Mouse (Mus musculus): ENCODE measurements around the gene CK137956. TPM values are rescaled to one million over a fixed set of nuclear protein-coding genes. Genes with fewer than 3 reads are reported as not detected.

CK137956 gene
- polyA plus RNA-seq, 1 experiment: 0.42 TPM

DNA sequence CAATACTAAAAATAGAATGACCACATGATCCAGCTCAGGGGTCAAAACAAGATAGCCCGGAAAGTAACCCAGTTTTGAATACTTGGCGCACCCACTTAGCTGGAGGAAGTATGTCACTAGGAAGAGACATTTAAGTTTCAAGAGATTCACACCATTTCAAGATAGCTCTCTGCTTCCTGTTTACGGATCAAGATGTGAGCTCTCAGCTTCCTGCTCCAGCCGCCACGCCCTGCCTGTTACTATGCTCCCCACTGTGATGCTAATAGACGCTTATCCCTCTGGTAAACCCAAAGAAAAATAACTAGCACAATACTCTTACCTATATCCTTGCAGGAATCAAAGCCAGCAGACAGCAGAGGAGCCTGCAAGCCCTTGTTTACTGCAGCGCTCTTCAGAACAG lies 57.2 kb downstream of the CK137956 start:
- no peak for DNase-seq (ENCODE audit: low read depth)

DNA sequence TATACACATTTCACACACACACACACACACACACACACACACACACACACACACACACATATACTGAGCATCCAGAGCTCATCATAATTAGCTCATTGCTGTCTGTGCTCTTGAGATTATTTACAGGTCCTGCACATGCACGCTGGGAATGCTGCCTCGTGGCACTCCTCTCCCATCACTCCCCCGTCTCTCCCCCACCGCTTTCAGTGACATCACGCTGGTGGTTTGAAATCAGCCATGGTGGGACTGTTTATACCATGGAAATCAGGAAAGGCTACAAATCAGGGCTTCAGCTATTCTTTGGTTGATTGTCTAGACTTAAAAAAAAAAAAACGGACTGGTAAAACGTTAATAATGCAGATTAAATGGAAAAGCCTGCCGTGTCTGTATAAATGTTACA lies 63.6 kb downstream of the CK137956 start:
- no peak for DNase-seq (ENCODE audit: low read depth)

DNA sequence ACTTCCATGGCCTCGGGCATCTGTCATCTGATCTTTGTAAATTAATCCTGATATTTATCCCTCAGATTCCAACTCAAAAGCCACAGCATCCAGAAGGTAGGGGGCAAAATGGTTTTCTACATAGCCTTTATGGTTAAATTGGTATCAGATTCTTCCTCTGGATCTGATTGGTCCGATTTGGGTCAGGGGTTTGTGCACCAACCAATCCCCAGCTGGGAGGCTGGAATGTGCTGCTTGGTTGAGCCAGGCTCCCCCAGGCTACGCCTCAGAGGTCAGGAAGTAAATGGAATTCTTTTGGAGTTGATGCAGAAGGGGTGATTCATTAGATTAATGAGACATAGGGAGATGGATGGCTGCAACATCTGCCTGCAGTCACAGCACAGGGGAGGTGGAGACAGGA lies 66.8 kb downstream of the CK137956 start:
- DNase-seq (ENCODE audit: low read depth): no peak

DNA sequence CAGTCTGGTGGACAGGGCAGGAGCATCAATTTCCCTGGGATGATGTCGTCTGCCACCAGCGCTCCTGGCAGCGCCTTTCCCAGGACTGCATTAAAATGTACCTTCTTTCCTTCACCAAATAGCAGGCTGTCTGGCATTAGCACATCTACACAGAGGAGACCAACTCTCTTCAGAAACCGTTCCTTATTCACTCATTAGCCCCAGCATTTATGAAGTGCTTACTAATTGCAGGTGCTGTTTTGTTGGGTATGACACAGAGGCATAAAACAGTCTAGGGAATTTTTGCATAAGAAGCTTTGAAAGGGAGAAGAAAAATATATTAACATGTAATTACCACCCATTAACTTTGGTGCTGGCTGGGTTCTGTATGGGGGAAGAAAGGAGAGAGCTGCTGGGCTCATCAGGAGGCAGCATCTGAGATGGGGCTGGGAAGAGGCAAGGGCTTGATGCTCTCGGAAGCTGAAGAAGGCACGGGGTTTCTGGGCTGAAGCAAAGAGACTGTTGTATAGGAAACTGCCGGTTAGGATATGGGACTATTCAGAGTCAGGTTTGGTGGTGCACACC lies 69.8 kb downstream of the CK137956 start:
- no peak for DNase-seq (ENCODE audit: low read depth)

- no peak for DNase-seq (ENCODE audit: low read depth)
These were observed 81.7 kb downstream of the CK137956 start for GRCm38 (mm10) chr4:127889071-127889470.

GRCm38 (mm10) chr4:127878966-127879365 lies 91.8 kb downstream of the CK137956 start:
- DNase-seq (ENCODE audit: low read depth): no peak

Other genes with a start within 250 kb of the CK137956 start
- 0.27 and 0.28 TPM in 2 replicates for gene Csmd2, start 16.9 kb upstream of the CK137956 start, polyA plus RNA-seq (2012; rRNA removed)

All from gonadal fat pad, adult 2 months (tissue).